Mouse (Mus musculus) spleen, adult 18-20 months (tissue): ENCODE data around the gene Pex16.
"Not testable (repeated sequence)": the region's sequence is repeated elsewhere in the genome, so short reads cannot be mapped to it uniquely, and the experiment has no call there.

ENCODE experiments used
- DNase-seq, 2 experiments: peaks; one replicate each; pipeline ENCODE4 v3.0.0; 2022; ENCODE audit warnings: mixed read lengths in 2 of 2

Pex16 gene

GRCm38 (mm10) chr2:92388891-92389641, 14.6 kb downstream of the Pex16 start:
- DNase-seq, result peak; percentile 30 to 33

DNA sequence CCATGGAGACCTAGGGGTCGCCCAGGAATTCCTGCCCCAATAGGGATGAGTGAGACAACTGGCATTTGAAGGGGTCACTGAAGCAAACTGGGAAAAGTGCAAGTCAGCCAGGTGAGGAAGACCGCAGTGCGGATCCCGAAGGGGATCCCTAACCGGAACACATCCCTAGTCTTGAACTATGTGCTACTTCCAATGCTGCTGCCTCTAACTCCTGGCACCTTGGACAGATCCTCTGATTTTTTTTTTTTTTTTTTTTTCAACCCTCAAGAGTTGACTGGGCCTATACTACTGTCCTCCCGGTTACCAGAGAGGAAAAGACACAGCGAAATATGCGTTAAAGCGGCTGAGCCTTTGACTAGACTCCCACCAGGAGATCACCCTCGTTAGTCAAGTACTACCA, 15.2 kb downstream of the Pex16 start:
- no peak for DNase-seq

DNA sequence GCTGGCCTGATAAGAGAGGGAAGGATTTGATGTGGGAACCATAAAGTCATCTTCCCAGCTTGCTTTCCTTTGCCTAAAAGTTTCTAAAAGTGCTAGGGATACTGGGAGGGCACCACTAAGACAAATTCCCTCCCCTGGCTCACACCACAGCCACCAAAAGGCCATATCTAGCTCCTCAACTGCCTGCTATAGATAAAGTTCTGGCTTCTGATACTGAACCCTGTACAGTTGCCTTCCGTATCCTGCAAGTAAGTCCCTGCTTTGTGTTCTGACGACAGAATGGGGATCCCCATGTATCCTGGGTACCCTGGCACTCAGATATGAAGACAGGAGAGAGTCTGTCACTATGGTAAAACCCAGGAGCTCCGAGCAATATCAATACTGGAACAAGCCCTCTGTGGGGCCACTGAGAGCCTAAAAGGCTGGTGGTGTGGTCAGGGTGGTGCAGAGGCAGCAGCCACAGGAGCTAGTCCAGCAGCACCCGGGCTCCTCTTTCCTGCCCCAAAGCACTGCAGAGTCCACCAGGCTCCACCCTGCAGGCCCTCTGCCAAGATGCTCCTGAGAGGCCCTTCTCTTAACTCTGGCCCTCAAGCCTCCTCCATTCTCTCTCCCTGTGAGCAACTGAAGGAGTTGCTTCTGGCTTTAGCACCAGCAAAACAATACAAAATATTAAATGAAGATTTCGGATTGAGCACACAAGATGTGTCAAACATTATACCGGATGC, 15.9 kb downstream of the Pex16 start:
- DNase-seq, result no peak

DNA sequence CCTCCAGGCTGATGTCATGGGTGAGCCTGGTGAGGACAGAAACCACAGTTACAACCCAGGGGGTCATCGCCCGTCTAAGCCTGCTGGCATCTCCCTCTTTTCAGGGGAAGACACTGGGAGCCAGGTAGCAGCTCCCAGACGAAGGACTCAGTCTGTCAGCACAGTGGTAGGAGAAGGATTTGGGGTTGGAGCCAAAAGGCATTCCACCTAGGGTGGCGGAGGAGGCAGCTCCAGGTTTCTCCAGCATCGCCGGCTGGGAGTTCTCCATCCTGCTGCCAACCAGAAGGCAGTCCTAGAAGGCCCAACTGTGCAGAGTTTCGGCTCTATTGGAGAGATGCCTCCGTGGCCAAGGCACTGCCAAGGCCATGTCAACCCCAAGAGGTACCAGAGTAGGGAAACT, 16.6 kb downstream of the Pex16 start:
- no peak for DNase-seq

- no peak for DNase-seq
Measured at GRCm38 (mm10) chr2:92391703-92392317, 17.3 kb downstream of the Pex16 start.

DNA sequence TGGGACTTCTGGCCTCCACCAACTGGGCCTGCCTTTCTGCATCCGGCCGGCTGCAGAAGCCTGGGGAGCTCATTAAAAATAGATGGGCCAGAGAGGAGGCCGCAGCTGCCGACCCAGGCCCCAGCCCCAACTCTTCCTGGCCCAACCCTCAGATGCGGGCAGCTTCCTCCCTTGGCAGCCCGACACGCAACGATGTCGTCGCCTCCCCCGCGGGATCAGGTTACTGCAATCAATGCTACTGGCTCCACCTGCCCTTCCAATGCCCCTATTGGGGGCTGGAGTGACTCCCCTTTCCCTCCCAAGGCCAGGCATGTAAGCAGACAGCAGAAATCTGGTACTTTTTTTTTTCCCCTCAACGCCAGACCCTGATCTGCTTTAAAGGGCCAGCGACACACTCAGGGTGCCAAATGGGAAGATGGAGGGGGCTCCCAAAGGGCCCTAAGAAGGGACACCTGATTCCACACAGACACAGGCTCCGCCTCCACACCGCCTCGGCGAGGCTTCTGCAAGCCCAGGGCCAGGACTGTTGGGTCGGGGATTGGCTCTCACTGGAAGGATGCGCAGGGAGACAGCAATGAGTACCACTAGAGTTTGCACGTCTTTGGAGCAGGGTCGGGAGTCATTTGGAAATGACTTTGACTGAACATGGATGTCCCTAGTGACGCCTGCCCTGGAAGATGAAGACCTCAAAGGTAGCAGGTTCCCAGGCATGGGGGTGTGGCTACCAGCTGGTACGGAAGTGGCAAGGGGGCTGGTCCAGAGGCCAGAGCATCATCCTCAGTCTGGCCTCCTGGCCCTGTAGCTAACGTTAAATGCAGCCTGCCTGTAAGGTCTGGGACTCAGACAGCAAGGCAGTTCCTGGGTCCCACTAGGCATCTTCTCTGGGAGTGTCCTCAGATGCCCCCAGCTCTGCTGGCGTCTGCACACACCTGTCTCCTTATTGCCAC, 18.1 kb downstream of the Pex16 start:
- DNase-seq, result no peak

DNA sequence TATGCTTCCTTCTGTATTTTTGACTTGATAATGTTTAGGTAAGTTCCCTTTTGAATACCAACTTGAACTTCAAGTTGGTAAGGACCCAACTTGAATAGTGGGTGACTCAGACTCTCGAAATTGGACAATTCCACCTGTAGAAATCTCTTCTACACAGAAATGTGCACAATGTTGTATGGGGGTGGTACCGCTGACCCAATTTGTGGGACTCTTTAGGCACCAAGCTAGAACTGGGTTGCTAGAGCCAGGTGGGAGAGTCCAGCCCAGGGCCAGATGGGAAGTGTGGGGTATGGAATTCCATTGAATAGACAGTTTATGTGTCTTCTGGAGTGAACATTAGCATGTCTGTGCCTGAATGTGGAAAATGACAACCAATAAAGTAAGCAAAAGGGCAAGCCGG, 21.1 kb downstream of the Pex16 start:
- DNase-seq, result no peak

DNA sequence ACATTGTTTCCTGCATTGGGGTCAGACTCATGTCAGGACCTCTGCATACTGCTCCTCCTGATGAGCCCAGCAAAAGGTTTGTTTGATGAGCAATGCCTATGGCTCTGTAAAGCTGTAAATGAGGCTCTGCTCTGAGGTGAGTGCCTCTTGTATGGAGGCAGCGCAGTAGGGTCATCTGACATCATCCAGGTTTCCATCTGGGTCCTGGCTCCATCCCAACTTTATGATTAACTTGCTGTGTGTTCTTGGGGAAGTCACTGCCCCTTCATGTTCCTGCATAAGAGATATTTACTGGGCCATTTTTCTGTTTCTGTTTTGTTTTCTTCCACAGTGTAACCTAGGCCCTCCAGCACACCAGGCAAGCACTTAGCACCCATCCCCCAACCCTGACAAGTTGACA, 23.0 kb downstream of the Pex16 start:
- DNase-seq, result no peak

DNA sequence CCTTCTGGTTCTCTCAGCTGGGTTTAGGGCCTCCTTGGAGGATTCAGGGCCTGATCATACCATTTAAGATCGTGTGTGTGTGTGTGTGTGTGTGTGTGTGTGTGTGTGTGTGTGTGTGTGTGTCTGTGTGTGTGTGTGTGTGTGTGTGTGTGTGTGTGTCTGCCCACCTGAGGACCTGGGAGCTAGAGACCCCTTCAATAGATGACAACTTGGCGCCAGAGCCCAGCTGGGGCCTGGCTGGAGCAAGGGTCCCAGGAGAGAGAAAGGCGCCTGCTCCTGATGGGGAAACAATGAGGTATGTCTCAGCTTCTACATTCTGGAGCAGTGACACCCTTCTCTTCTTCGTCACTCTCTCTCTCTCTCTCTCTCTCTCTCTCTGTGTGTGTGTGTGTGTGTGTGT, 25.4 kb downstream of the Pex16 start:
- DNase-seq, result not testable (repeated sequence)

- no peak for DNase-seq
Measured at GRCm38 (mm10) chr2:92400682-92401081, 26.2 kb downstream of the Pex16 start.

- no peak for DNase-seq
Measured at GRCm38 (mm10) chr2:92401091-92401561, 26.6 kb downstream of the Pex16 start, which contains the start of gene Mapk8ip1. Gene Mapk8ip1 (minus strand): TSS chr2:92401263.

DNA sequence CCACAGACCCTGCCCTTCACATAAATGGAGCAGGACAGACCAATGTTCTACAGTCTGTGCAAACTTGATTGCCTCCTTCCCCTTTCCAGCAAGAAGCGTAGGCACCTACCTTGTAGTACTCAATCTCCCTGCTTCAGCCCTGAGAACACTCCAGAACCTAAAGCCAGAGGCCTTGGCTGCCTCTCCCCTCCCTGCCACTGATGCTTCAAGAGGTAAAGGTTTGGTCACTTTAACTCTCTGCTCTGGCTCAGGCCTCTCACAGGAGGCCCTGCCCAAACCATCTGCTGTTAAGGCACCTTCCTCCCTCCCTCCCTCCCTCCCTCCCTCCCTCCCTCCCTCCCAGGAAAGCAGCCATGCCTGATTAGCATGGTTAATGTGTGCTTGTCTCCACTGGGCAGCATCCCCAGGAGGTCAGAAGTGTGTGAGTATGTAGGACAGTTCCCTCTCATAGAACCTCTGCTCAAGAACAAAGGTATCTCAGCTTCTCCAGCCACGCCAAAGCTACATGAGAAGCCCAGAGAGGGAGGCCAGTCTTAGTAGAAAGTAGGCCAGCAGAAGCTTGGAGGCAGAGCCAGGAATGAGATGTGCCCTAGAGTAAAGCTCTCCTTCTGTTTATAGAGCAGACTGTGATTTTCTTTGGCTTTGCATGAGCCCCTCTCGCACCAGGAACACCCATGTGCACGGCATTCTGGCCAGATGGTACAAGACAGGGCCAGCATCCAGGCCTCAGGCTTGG, 28.3 kb downstream of the Pex16 start:
- no peak for DNase-seq

GRCm38 (mm10) chr2:92403776-92404319, 29.4 kb downstream of the Pex16 start:
- no peak for DNase-seq

- DNase-seq, result no peak
Measured at GRCm38 (mm10) chr2:92404737-92405136, 30.3 kb downstream of the Pex16 start.

DNA sequence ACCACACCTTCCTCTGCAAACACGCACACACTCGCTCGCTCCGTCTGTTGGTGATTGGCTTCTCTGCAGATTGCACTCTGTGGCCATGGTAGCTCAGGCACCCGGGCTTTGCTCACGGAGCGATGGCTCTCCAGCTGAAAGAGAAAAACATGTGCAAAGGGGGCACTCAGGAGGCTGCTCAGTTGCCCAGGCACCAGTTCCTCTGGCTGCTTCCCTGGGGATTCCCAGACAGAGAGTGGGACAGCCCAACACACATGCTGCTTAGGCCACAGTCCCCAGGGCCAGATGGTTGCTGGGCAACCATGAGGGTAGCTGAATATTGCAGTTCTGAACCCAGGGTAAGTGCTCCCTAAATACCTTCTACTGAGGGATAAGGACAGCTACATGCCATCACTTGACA, 31.2 kb downstream of the Pex16 start:
- DNase-seq, result no peak

- no peak for DNase-seq
Measured at GRCm38 (mm10) chr2:92408309-92409045, 34.0 kb downstream of the Pex16 start.

DNA sequence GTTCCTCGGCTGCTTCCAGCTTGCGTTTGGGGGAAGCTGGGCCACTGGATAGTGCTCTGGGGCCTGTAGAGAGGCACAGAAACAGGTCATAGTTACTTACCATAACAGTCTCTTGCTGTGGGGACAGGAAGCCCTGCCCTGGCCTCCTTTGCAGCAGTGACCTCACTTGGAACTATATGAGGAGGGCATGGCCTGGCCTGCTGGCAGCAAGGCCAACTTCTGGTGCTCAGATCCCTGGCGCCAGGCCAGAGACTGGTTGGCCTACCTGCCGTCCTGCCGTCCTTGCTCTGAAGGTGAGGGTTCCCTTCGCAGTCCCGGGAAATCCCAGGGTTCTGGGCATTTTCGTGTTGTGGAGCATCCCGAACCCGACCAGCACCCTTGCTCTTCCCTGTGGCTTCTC, 37.2 kb downstream of the Pex16 start:
- DNase-seq, result no peak

DNA sequence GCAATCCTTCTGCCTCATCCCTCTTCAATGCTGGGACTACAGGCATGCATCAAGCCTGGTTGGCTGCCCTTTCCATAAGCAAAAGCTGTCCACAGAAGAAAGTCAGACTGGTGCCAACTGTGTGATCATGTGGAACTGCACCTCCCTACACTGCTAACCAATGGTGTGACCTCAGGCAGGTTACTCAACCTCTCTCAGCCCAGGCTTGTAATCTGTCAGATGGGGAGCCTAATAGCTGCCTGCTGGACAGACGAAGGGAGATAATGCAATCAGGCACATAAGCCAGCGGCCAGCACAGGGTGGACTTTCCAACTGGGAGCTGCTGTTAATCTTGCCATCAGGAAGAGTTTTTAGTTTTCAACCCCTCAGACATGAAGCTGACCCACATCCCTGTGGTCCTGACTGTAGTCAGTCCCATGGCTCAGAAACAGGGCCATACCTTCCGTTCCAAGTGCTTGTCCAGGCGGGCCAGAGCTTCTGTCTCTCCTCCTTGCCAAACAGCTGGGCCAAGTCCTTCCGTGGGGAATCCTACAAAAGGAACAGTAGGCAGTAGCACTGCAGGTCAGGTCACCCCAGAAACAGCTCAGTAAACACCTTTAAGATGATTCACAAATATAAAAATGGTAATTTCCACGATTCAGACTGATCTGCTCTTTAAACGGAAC, 47.4 kb downstream of the Pex16 start:
- no peak for DNase-seq

DNA sequence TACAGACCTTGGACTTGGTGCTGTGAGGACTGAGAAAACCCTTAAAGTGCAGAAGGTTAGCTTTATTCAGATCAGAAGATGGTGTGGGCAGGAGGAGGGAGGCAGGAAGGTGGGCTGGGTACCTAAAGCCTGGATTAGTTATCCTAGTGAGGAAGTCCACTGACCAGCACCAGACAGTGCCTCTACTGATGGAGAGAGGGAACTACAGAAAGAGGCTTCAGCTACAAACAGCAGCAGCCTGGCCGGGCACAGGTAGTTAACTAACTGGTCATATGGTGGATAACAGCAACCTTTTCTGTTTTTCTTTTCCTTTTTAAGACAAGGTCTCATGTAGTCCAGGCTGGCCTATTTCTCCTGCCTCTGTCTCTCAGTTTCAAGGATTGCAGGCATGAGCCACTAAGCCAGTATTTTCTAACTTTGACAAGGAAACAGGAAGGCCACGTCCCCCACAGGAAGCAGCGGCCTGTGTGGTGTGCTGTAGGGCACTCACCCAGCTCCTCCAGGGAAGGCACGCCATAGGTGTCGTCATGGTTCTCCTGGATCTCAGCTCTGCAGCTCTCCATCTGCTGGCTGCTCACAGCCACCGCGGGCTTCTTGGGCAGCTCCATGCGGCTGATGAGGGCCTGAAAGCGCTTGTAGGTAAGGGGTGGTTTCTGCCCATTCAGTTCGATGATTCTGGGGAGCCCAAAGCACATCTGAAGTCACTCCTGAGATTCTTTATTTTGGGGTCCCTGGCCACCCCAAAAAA, 48.1 kb downstream of the Pex16 start:
- DNase-seq, result no peak

DNA sequence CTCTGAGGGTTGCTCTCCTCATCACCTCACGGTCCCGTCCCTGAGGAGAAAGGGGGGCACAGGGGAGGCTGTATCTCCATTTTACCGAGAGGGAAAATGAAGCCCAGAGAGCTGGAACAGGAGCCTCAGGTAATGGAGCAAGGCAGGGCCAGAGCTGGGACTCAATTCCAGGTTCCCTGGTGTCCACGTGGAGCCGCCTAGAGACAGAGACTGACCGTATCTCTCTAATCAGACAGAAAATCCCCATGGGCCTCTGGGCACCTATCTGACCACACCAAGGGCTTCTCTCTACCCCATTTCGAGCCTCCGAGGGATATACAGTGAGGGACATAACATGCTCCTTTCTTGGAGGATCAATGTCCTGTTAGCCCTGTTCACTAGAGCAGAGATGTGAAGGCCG, 48.7 kb downstream of the Pex16 start:
- no peak for DNase-seq
